Mouse (Mus musculus) intestine, embryonic 14.5 days (tissue): ENCODE measurements around the gene Frmd4a. TPM values are rescaled to one million over a fixed set of nuclear protein-coding genes. Genes with fewer than 3 reads are reported as not detected.

Experiments used
- ATAC-seq: fragments of 200-750 bp; cut with Nextera tagmentation; replicated peaks from 2 replicates; pipeline ENCODE4 v1.8.0; 2017; ENCODE audit warnings: low read depth, moderate number of reproducible peaks, moderate TSS enrichment, moderate library complexity; ENCODE audit not compliant: low FRiP score, low TSS enrichment
- DNase-seq: peaks from one replicate; pipeline ENCODE4 v3.0.0-alpha.2; 2018; ENCODE audit warnings: low spot score
- H3K27ac ChIP-seq: fragments of 300-500 bp; sonication (generic); 2 replicates; pipeline ENCODE4 v1.5.1; 2014; ENCODE audit warnings: low read depth, mild to moderate bottlenecking, control low read depth
- H3K27me3 ChIP-seq: fragments of 300-500 bp; sonication (generic); replicated peaks from 2 replicates; pipeline ENCODE4 v1.6.1; 2014; ENCODE audit warnings: low read length, control low read depth; ENCODE audit not compliant: control insufficient read depth, insufficient read depth
- H3K36me3 ChIP-seq: fragments of 300-500 bp; sonication (generic); 2 replicates; pipeline ENCODE4 v1.6.1; 2014; ENCODE audit warnings: low read length, control low read depth; ENCODE audit not compliant: control insufficient read depth, insufficient read depth
- H3K4me1 ChIP-seq: fragments of 300-500 bp; sonication (generic); replicated peaks from 2 replicates; pipeline ENCODE4 v1.6.1; 2014; ENCODE audit warnings: low read length, control low read depth, mixed read lengths; ENCODE audit not compliant: control insufficient read depth, insufficient read depth
- H3K4me2 ChIP-seq: fragments of 300-500 bp; sonication (generic); 2 replicates; pipeline ENCODE4 v1.6.1; 2014; ENCODE audit warnings: low read length
- H3K4me3 ChIP-seq: fragments of 300-500 bp; sonication (generic); 2 replicates; pipeline ENCODE4 v1.5.1; 2014; ENCODE audit warnings: low read depth, low read length, control low read depth, mixed read lengths
- H3K9ac ChIP-seq: fragments of 300-500 bp; sonication (generic); 2 replicates; pipeline ENCODE4 v1.6.1; 2014; ENCODE audit warnings: mild to moderate bottlenecking, low read length
- H3K9me3 ChIP-seq: fragments of 300-500 bp; sonication (generic); 2 replicates; pipeline ENCODE4 v1.6.1; 2016; ENCODE audit warnings: low read length, control low read depth; ENCODE audit not compliant: control insufficient read depth
- WGBS: fragments of 180-500 bp; shearing (Covaris S2); extraction: QIAGEN DNeasy Blood & Tissue Kit; methylation state at CpG from one replicate; pipeline ENCODE4 v1.1.7; 2014; 5-methylcytosine and 5-hydroxymethylcytosine counted together
- polyA plus RNA-seq: library from polyadenylated mRNA; unstranded; fragments of >200 nt; fragmentation: Nextera tagmentation; extraction: Ambion mirVana; gene quantifications from 2 replicates; pipeline ENCODE4 v1.2.1, GENCODE M21; 2014

The Frmd4a gene
- polyA plus RNA-seq, 1 experiment from 2014 or later = 28.8 TPM

DNA sequence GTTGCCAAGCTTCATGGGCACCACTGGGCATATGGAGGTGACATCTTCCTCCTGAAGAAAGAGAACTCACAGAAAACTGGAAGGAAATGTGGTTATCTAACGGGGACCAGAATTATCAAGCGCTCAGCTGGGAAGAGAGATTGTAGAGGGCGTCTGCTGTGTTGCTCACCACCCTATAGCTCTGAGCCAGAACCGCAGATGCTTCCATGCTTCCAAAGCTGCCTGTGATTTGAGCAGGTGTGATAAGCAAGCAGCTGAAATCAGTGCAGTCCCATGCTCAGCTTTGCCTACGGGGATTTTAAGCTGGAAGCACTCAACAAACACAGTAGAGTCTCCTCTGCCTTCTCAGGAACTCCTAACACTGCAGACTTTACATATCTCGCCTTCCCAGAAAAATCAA, 351.0 kb downstream of the Frmd4a start:
- no peaks in the 10 kb centered on the region for H3K9me3 ChIP-seq
- H3K4me2 ChIP-seq = no peak overlapping the region
- 79% methylated on average over 6 of the region's 6 CpGs for WGBS
- H3K9ac ChIP-seq = no peak overlapping the region
- H3K27me3 ChIP-seq = no peaks in the 10 kb centered on the region
- DNase-seq (no peak), ATAC-seq (no peak)
- H3K27ac ChIP-seq = no peak overlapping the region
- H3K36me3 ChIP-seq = no peaks in the 10 kb centered on the region
- no peak overlapping the region for H3K4me3 ChIP-seq
- H3K4me1 ChIP-seq = no peaks in the 10 kb centered on the region

DNA sequence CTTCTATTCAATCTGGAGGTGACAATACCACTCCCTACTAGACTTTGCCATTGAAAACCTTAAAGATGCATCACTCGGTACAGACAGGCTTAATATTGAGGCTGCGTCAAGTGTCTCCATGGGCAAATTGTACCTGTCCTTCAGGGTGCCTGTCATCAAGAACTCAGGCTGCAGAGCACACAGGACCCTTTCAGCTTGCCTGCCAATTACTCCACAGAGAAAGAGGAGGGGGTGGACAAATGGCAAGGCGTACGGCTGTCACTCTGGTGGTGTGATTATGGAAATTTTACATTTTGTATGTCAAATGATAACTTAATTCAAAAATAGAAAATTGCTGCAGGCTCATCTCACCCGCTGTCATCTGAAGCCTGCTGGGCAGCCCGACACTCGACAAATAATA, 353.0 kb downstream of the Frmd4a start:
- H3K27me3 ChIP-seq = no peaks in the 10 kb centered on the region
- no peaks in the 10 kb centered on the region for H3K36me3 ChIP-seq
- no peak for ATAC-seq
- no peak overlapping the region for H3K27ac ChIP-seq
- no peak overlapping the region for H3K4me3 ChIP-seq
- 91% methylated on average over 7 of the region's 7 CpGs for WGBS
- no peak for DNase-seq
- H3K9me3 ChIP-seq = no peaks in the 10 kb centered on the region
- H3K4me1 ChIP-seq = no peaks in the 10 kb centered on the region
- H3K9ac ChIP-seq = no peak overlapping the region
- no peak overlapping the region for H3K4me2 ChIP-seq

DNA sequence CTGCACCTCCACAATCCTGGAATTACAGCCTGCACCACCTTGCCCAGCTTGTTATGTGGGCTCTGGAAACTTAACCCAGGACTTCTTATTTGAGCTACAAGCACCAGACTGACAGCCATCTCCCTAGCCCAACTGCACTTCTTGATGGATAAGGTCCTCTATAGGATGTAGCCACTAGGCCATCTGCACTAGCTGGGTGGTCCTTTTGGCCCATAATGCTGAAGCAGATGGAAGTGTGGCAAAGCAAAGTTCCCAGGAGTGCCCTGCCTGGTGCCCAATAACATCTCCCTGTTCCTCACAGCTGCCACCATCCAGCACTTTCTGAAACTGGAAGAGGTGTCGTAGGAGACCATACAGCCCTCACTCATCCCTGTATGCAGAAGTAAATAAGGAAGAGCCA, 353.8 kb downstream of the Frmd4a start:
- WGBS = 94% methylated on average over 1 of the region's 1 CpGs
- Histone ChIP-seq H3K27ac (no peak overlapping the region), H3K9me3 (no peaks in the 10 kb centered on the region), H3K4me1 (no peaks in the 10 kb centered on the region), H3K9ac (no peak overlapping the region), H3K27me3 (no peaks in the 10 kb centered on the region), H3K36me3 (no peaks in the 10 kb centered on the region), H3K4me2 (no peak overlapping the region), H3K4me3 (no peak overlapping the region)
- ATAC-seq (no peak), DNase-seq (no peak)

DNA sequence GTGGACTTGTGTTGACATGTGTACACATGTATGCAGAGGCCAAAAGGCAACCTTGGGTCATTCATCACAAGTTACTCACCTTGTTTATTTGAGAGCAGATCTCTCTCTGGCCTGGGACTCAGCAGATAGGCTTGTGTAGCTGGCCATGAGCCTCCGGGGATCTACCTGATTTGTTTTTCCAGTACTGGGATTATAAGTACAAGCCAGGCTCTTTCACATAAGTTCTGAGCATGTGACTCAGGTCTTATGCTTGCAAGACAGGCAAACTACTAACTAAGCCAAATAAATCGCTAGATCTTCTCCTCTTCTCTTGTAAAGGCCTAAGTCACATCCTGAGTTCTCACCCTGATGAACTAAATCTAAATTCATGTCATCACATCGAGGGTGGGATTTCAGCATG, 361.3 kb downstream of the Frmd4a start:
- Histone ChIP-seq H3K4me2 (no peak overlapping the region), H3K27ac (no peak overlapping the region), H3K4me1 (no peaks in the 10 kb centered on the region), H3K27me3 (no peaks in the 10 kb centered on the region), H3K36me3 (no peaks in the 10 kb centered on the region), H3K9ac (no peak overlapping the region), H3K4me3 (no peak overlapping the region), H3K9me3 (no peaks in the 10 kb centered on the region)
- 90% methylated on average over 3 of the region's 3 CpGs for WGBS
- no peak for ATAC-seq
- DNase-seq = no peak

DNA sequence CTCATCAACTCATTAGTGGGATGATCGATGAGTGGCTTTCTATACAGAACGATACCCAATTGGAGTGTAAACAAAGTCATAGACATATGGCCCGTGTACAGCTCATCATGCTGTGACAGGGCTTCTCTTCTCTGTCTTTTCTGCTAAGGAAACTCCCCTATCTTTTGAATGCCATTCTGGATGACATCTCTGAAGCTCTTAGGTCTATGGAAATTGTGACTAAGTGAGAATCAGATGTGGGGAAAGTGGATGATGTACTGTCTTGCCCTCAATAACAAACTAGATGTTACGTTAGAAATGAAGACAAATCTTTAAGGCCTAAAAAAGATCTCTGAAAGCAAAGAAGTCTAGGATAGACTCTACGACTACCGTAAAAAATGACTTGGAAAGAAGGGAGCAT, 362.9 kb downstream of the Frmd4a start:
- DNase-seq (no peak), ATAC-seq (no peak)
- no peak overlapping the region for H3K9ac ChIP-seq
- H3K36me3 ChIP-seq = no peaks in the 10 kb centered on the region
- no peaks in the 10 kb centered on the region for H3K4me1 ChIP-seq
- no peak overlapping the region for H3K4me2 ChIP-seq
- no peaks in the 10 kb centered on the region for H3K27me3 ChIP-seq
- no peak overlapping the region for H3K27ac ChIP-seq
- no peaks in the 10 kb centered on the region for H3K9me3 ChIP-seq
- no peak overlapping the region for H3K4me3 ChIP-seq
- 81% methylated on average over 6 of the region's 6 CpGs for WGBS

DNA sequence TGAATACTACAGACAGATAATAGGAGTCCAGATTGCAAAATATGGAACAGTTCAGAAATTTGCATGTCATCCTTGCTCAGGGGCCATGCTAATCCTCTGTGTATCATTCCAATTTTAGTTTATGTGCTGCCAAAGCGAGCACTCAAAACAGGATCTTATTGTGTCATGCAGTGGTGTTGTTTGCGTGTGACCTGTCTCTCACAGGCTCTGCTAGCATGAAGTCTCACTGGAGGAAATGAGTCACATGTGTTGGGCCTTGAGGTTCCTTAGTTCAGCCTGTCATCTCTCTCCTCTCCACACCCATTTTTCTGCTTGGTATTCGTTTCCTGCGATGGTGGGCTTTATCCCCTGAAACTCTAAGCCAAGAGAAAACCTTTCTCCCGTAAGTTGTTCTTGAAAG, 363.4 kb downstream of the Frmd4a start:
- WGBS = 85% methylated on average over 5 of the region's 5 CpGs
- H3K36me3 ChIP-seq = no peaks in the 10 kb centered on the region
- no peak overlapping the region for H3K4me3 ChIP-seq
- no peak overlapping the region for H3K27ac ChIP-seq
- no peaks in the 10 kb centered on the region for H3K4me1 ChIP-seq
- DNase-seq (no peak), ATAC-seq (no peak)
- H3K27me3 ChIP-seq = no peaks in the 10 kb centered on the region
- H3K4me2 ChIP-seq = no peak overlapping the region
- no peaks in the 10 kb centered on the region for H3K9me3 ChIP-seq
- H3K9ac ChIP-seq = no peak overlapping the region

DNA sequence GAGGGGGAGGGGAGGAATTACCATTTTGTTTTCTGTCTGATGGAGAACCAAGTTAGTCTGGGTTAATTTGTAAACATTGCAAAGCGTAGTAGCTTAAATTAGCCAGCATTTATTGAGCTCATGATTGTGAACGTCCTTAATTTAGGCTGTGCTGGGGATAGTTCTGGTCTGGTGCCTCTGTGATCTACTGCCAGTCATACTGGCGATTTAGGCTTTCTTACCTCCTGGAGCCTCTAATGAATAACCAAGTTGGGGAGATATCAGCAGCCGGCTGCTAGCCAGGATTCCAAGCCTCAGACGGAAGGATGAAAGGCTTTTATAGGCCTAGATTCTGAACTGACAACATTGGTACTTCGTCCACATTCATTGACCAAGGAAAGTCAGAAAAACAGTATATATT, 369.0 kb downstream of the Frmd4a start:
- peaks cover 7% of the 10 kb centered on the region; the same call in 1 of the 2 replicates for H3K4me1 ChIP-seq
- no peak for DNase-seq
- no peak overlapping the region for H3K4me3 ChIP-seq
- 48% methylated on average over 6 of the region's 6 CpGs for WGBS
- no peaks in the 10 kb centered on the region for H3K9me3 ChIP-seq
- no peak overlapping the region for H3K9ac ChIP-seq
- no peak for ATAC-seq
- H3K27ac ChIP-seq = no peak overlapping the region
- H3K27me3 ChIP-seq = no peaks in the 10 kb centered on the region
- H3K4me2 ChIP-seq = no peak overlapping the region
- no peaks in the 10 kb centered on the region for H3K36me3 ChIP-seq

DNA sequence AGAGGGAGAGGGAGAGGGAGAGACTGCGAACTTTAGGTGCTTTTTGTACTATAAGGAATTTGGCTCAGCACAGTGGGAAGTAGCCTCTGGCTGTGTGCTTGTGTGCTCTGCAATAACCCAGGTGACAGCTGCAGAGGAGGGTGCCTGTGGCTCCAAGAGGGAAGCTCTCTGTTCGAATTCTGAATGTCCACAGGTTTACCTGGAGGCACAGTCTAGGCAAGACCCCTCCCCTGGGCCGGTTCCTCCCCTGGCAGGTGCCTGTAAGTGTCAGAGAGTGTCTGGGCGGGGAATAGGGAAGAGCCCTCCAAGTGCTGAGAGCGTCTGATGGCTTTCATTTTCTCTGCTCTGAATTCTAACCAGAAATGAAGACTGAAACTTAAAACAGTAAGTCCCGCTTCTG, 371.8 kb downstream of the Frmd4a start:
- Histone ChIP-seq H3K36me3 (no peaks in the 10 kb centered on the region), H3K9me3 (peaks cover 3% of the 10 kb centered on the region; the same call in 1 of the 2 replicates), H3K4me3 (no peak overlapping the region), H3K4me2 (peak overlapping the region; percentile 21; the same call in 1 of the 2 replicates), H3K27ac (no peak overlapping the region), H3K9ac (no peak overlapping the region), H3K27me3 (no peaks in the 10 kb centered on the region), H3K4me1 (peaks cover 13% of the 10 kb centered on the region; the same call in 1 of the 2 replicates)
- ATAC-seq (no peak), DNase-seq (no peak)
- WGBS = 36% methylated on average over 6 of the region's 6 CpGs

DNA sequence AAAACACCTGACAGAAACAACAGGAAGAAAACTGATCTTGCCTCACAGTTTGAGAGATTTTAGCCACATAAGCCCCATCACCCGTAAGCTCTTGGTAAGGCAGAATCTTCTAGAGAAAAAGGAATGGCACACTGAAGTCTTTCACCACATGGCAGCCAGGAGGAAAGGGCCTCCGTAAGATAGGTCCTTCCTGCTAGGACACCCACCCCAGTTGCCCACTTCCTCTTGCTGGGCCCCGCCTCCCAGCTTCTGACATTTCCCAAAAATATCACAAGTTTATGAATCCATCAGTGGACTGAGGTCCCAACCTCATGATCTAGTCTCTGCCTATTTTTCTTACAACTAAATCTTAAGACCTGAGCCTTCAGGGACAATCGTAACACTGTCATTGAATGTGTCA, 373.6 kb downstream of the Frmd4a start:
- no peak overlapping the region for H3K27ac ChIP-seq
- no peak overlapping the region for H3K4me2 ChIP-seq
- no peaks in the 10 kb centered on the region for H3K27me3 ChIP-seq
- H3K36me3 ChIP-seq = no peaks in the 10 kb centered on the region
- peaks cover 3% of the 10 kb centered on the region; the same call in 1 of the 2 replicates for H3K9me3 ChIP-seq
- peaks cover 13% of the 10 kb centered on the region; the same call in 1 of the 2 replicates for H3K4me1 ChIP-seq
- no peak overlapping the region for H3K9ac ChIP-seq
- ATAC-seq (no peak), DNase-seq (no peak)
- WGBS = 78% methylated on average over 4 of the region's 4 CpGs
- no peak overlapping the region for H3K4me3 ChIP-seq
